Mouse (Mus musculus): ENCODE data around the gene Tmem132c.

GRCm38 (mm10) chr5:127382571-127382970 is 141.0 kb downstream of the Tmem132c start:
- TF ChIP-seq POLR2A (IDR thresholded peaks at IDR 0.05; ENCODE audit: low read depth, low read length) (no peak), CTCF (IDR thresholded peaks at IDR 0.05; ENCODE audit: extremely low read depth, insufficient read length, insufficient replicate concordance, low read depth, low read length) (no peak)

Measured in small intestine, adult 2 months (tissue).